Mouse (Mus musculus): Measurements from ENCODE around the gene Itk.
A peak's percentile ranks its signal among the peaks of the same experiment; 100 is the strongest.

Itk gene

GRCm38 (mm10) chr11:46360991-46361665 is 28.2 kb downstream of the Itk start:
- DNase-seq (ENCODE audit: low spot score in 2 of 2) = no peak

- no peak for DNase-seq (ENCODE audit: low spot score in 2 of 2)
Measured at GRCm38 (mm10) chr11:46358369-46358768, 30.9 kb downstream of the Itk start.

GRCm38 (mm10) chr11:46349681-46350410 is 39.5 kb downstream of the Itk start:
- no peak for DNase-seq (ENCODE audit: low spot score in 2 of 2)

GRCm38 (mm10) chr11:46348416-46348815 is 40.9 kb downstream of the Itk start:
- DNase-seq (ENCODE audit: low spot score in 2 of 2) = no peak

GRCm38 (mm10) chr11:46347756-46348155 is 41.6 kb downstream of the Itk start:
- DNase-seq (ENCODE audit: low spot score in 2 of 2) = no peak

GRCm38 (mm10) chr11:46343886-46344546 is 45.3 kb downstream of the Itk start:
- DNase-seq (ENCODE audit: low spot score in 2 of 2) = peak; percentile 63 to 80

- DNase-seq (ENCODE audit: low spot score in 2 of 2) = no peak
Measured at GRCm38 (mm10) chr11:46341960-46342359, 47.4 kb downstream of the Itk start.

GRCm38 (mm10) chr11:46336020-46336419 is 53.3 kb downstream of the Itk start:
- DNase-seq (ENCODE audit: low spot score in 2 of 2) = no peak

- no peak for DNase-seq (ENCODE audit: low spot score in 2 of 2)
Measured at GRCm38 (mm10) chr11:46332217-46332616, 57.1 kb downstream of the Itk start.

- DNase-seq (ENCODE audit: low spot score in 2 of 2) = peak; percentile 84 to 90
Measured at GRCm38 (mm10) chr11:46326271-46327015, 62.9 kb downstream of the Itk start.

- no peak for DNase-seq (ENCODE audit: low spot score in 2 of 2)
Measured at GRCm38 (mm10) chr11:46321559-46321958, 67.8 kb downstream of the Itk start.

- DNase-seq (ENCODE audit: low spot score in 2 of 2) = no peak
Measured at GRCm38 (mm10) chr11:46314534-46314933, 74.8 kb downstream of the Itk start.

- peak; percentile 37 to 74 for DNase-seq (ENCODE audit: low spot score in 2 of 2)
Measured at GRCm38 (mm10) chr11:46313851-46314250, 75.5 kb downstream of the Itk start.

GRCm38 (mm10) chr11:46312523-46313035 is 76.7 kb downstream of the Itk start, which contains the start of gene Cyfip2:
Cyfip2 (minus strand) TSS chr11:46312859.
- DNase-seq (ENCODE audit: low spot score in 2 of 2) = no peak

GRCm38 (mm10) chr11:46311703-46312522 is 77.4 kb downstream of the Itk start:
- peak; percentile 62 to 71 for DNase-seq (ENCODE audit: low spot score in 2 of 2)

GRCm38 (mm10) chr11:46311181-46311702 is 78.1 kb downstream of the Itk start:
- peak; percentile 61 to 62 for DNase-seq (ENCODE audit: low spot score in 2 of 2)

GRCm38 (mm10) chr11:46310647-46311063 is 78.7 kb downstream of the Itk start:
- DNase-seq (ENCODE audit: low spot score in 2 of 2) = no peak

- no peak for DNase-seq (ENCODE audit: low spot score in 2 of 2)
Measured at GRCm38 (mm10) chr11:46309808-46310555, 79.3 kb downstream of the Itk start.

- DNase-seq (ENCODE audit: low spot score in 2 of 2) = peak in 1 of 2 experiments; percentile 49
Measured at GRCm38 (mm10) chr11:46309111-46309741, 80.1 kb downstream of the Itk start.
